Mouse (Mus musculus) neural tube, embryonic 10.5 days (tissue): Measurements from ENCODE around the gene S100g.

Experiments used
- DNase-seq: peaks from one replicate; pipeline ENCODE4 v3.0.0-alpha.2; 2017; ENCODE audit warnings: low spot score; ENCODE audit errors: extremely low spot score

S100g gene

DNA sequence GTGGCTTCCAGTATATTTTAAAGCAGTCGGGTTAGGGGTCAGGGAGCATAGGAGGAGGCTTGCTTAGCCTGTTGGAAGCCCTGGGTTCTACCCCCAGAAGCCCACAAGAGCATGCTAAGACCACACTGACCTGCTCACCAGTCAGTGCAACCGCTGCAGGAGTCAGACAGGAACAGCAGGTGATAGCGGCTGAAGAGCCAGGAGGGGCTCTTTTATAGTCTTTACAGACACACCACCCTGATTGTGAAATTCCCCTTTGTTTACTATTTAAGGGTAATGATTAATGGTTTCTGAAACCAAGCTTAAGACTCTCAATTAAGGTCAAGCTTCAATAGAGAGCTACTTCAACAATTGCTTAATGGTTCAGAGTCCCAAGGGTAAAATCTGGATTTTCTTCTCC is at the start of gene S100g:
TSS of gene S100g (minus strand) at position 217 of the 400 bp plus-strand sequence.
- DNase-seq: no peak

DNA sequence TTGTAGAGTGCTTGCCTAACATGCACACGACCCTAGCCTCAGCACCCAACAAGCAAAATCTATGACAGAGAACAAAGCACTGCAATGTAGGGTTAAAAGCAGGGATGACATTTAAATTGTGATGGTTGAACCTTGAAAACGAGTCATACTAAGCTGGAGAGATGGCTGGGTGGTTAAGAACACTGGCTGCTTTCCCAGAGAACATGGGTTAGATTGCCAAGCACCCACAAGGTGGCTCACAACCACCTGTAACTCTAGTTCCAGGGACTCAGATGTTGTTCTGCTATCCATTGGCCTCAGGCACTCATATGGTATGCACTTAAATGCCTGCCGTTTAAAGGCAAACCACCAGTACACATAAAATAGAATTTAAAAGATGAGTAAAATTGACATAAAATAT is 27.7 kb upstream of the S100g start:
- DNase-seq: no peak

DNA sequence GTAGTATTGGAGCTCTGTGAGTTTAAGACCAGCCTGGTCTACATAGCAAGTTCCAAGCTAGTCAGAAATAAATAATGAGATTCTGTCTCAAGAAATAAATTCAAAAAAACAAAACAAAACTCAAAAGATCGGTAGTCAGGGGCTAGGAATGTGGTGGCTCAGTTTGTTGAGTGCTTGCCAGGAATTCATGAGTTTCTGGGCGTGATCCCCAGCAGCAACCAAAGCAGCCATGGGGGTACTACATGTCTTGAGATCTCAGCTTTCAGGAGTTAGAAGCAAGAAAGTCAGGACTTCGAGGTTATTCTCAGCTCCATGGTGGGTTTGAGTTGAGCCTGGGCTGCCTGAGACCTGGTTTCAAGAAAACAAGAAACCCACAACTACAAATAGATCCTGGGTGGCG is 27.0 kb upstream of the S100g start:
- no peak for DNase-seq

DNA sequence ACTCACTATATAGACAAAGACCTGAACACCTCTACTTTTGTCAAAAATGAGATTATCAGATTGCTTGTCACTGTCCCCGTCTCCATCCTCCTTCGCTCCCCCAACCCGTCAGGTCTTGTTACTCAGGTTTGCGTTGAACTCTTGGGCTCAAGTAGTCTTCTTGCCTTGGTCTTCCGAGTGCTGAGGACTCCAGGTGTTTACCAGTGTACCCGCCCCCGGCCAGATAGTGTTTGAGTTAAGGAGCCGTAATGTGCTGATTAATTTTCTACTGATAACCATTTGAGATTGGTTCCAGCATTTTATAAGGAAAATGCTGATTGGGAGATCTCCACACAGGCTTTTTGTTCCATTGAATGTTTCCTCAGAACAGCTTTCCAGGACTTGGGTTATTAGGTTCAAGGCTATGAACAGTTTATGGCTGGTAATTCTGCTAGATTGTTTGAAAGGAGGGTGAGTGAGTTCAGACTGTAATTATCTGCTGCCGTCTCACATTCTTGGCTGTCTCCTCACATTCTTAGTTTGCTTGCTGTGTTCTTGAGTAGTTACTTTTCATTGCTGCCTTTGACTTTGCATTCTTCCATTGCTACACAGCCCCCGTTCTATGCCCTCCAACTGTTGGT is 22.6 kb upstream of the S100g start:
- no peak for DNase-seq

DNA sequence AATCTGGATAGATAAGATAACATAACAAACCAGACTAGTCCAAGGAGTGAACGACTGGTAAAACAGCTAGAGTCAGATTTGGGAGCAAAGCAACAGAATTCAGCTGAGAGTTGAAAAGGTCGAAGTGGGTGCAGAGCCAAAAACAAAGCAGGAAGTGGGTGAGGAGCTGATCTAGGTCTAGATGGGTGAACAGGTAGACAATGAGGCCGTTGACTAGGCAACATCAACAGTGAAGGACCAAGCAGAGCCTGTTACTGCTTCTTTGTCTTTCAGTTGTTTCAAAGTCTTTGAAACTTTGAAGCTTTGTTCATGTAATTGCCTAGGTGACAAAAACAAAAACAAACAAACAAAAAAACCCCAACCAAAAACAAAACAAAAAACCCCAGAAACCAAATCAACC is 11.8 kb upstream of the S100g start:
- DNase-seq: no peak

DNA sequence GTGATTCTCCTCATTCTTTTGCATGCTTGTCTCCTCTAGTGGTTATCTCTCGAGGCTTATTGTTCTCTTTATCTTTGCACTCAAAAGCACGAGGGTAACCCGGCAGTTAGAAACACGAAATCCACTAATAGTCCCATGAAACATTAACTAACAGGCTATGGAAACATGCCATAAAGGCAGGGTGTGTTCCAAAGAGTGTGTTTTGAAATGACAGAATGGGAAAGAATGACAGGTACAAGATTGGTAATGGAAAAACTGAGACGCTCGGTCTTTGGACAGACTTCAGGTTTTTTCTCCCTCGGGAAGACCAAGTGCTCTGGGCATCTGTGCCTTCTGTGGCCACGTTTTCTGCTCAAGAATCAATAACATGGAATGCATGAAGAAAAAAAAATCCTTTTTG is 3.1 kb upstream of the S100g start:
- no peak for DNase-seq

DNA sequence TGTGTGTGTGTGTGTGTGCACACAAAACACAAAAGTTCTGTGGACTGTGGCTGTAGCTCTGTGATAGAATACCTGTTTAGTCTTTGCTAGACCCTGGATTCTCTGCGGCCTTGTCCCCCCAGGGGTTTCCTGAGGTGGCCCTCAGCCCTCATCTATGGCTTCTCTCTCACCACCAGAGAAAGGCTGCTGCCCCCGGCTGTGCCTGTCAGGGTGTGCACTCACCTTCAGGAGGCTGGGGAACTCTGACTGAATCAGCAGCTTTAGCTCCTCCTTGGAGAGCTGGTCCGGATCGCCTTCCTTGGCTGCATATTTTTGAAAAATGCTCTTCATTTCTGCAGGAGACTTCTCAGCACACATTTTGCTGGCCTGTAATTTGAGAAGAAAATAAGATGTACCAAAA is 559 bp downstream of the S100g start:
- DNase-seq: no peak

DNA sequence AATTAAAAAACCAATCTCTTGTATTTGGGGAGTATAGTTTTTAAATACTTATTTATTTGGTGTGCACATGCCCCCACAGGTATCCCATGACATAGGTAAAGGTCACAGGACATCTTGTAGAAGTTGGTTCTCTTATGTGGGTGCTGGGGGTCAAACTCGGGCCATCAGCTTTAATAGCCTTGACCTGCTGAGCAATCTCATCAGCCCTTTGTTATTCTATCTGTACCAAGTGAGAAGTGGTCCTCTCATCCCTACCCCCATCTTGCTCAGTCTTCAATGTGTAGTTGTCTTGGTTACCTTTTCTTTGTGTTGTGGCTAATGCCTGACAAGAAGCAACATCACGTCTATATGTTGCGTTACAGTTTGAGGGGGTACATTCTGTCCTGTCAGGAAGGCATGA is 6.5 kb downstream of the S100g start:
- DNase-seq: no peak

DNA sequence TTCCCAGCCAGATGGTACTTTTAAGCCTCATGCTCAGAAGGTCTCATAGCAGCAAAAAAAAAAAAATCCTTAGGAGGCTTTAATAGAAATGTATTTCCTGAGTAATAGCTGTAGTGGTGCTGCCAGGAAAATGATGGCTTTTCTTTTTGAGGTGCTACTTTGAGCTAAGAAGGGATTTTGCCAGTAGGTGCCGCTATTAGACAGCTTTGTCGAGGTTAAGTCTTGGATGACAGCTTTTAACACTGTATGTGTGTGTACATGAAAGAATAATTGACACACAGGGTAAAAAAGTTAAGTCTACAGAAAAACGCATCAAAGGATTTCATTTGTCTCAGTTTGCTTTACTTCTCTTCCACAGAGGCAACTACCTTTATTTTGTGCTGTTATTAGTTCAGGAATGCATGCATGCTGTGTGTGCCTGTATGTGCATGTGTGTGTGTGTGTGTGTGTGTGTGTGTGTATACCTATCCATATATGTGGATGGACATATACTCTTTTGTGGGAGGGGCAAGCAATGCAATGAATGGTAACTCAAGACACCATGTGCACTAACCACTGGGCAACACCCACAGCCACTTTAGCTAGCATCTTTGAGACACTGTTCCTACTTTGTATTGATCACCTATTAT is 14.5 kb downstream of the S100g start:
- no peak for DNase-seq

DNA sequence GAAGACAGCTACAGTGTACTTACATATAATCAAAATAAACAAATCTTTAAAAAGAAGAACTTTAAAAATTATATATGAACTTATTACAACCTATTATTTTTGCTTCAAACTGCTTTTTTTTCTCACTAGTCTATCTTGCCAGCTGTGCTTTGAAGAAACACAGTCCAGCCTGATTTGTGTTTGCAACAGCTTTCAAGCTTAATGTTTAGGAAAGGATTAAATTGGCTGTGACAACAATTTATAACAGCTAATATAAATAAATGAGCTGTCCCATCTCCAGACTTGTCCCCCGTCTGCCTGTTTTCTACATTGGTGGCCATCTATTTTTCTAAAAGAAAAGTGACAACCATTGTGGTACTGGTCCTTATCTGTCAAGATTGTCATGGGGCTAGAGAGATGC is 22.4 kb downstream of the S100g start:
- DNase-seq: no peak

DNA sequence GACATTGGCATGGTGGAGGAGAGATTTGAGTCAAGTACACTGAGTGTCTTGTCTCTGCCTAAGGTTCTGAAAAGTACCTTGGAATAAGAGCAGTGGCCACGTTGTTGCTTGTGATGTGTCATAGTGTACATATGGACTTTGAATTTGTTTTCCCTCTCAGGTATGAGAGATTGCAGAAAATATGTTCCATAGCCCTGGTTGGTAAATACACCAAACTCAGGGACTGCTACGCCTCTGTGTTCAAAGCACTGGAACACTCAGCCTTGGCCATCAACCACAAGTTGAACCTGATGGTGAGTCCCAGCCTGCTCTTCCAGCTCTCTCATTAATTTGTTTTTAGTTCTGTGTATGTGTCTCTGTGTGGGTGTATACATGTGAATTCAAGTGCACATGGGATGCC is 32.9 kb downstream of the S100g start:
- no peak for DNase-seq

DNA sequence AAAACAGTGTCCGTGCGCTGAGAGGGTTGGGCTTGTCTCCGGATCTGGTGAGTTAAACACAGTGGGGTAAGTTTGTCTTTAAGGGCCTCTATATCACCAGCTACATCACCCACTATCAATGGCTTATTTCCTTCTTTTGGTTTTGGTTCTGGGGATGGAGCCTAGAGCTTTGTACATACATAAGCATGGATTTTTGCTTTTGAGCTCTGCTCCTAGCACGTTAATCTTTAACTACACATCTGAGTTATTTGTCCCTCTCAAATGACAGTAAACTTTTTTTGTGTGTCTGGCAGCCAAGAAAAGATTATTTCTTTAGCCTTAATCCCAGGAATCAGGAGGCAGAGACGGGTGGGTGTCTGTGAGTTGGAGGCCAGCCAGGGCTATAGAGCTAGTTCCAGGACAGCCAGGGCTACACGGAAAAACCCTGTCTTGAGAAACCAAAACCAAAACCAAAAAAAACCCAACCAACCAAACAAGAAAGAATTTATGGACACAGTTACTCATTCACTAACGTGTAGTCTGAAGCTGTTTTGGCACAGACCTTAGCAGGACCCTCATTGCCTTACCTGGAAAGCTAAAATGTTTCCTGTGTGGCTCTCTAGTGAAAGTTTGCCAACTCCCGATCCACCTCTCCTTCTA is 42.8 kb downstream of the S100g start:
- DNase-seq: no peak

DNA sequence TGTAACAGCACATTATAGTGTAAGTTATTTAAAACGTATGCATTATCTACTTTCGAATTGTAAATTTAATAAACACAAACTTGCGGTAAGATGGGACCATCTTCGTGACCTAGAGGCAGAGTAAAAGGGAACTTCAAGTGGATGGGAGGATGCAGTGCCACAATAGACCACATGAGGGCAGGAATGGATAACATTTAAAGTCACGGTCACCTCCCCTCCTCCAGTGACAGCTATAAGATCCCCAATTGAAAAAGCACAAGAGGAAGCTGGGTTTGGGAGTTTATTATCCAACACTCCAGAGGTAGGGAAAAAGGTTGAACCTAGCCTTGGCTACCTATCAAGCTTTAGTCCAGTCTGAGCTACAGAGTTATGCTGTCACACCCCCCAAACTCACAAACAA is 48.7 kb downstream of the S100g start:
- peak; percentile 36 for DNase-seq

DNA sequence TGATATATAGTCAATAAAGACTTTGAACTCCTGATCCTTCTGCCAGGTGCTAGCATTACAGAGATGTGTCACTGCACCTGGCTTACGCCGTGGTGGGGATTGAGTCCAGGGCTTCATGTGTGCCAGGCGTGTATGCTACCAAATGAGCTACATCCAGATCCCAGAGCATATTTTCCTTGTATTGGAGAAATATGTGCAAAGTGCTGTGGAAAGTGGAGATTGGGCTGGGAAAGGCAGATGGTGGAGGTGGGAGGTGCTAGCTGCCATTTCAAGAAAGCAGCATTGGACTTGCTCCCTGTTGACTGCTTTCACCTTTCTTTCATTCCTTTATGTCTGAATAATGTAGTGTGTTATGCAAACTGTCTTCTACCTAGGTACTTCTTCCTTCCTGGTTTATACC is 50.7 kb downstream of the S100g start:
- DNase-seq: no peak
